Mouse (Mus musculus): ENCODE results near the gene Lipo3.
"Not testable (repeated sequence)": the region's sequence is repeated elsewhere in the genome, so short reads cannot be mapped to it uniquely, and the experiment has no call there.

DNA sequence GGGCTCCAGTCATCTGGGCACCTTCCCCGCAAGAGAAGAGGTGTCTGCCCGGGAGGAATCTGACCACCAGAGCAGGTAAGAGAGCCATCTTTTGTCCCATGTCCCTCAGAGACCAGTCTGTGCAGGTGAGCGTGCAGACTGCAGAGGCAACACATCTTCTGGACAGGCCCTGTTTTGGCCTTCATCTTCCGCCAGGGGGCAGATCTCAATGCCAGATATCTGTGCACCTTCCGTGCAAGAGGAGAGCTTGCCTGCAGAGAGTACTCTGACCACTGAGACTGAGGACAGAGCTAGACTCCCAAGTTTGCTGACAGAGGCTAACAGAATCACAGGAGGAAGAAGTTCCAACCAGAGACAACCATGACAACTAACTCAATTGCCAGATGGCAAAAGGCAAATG, 193.2 kb downstream of the Lipo3 start:
- not testable (repeated sequence) for TF ChIP-seq CTCF (conservative IDR thresholded peaks at IDR 0.05; ENCODE audit: insufficient read depth, insufficient read length, low read depth, low read length); POLR2A (IDR thresholded peaks at IDR 0.05; ENCODE audit: low read depth, low read length)

Data from kidney, adult 2 months (tissue).